Mouse (Mus musculus) ES-E14 (cell line): ENCODE measurements around the gene Gfpt1. TPM values are rescaled to one million over a fixed set of nuclear protein-coding genes. Genes with fewer than 3 reads are reported as not detected.
"Not testable (repeated sequence)": the region's sequence is repeated elsewhere in the genome, so short reads cannot be mapped to it uniquely, and the experiment has no call there.

Experiments
- DNase-seq: peaks from one replicate; pipeline ENCODE4 v3.0.0-alpha.2; 2013; ENCODE audit warnings: low read depth, low spot score
- H3K27ac ChIP-seq: 2 replicates; pipeline ENCODE4 v1.5.1; 2012; ENCODE audit warnings: low read depth, mild to moderate bottlenecking, low read length, moderate library complexity, mixed read lengths; ENCODE audit not compliant: poor library complexity, insufficient read depth, severe bottlenecking
- H3K36me3 ChIP-seq: 2 replicates; pipeline ENCODE4 v1.6.1; 2012; ENCODE audit warnings: mild to moderate bottlenecking, low read length, moderate library complexity, mixed read lengths; ENCODE audit not compliant: control insufficient read depth, poor library complexity, insufficient read depth, severe bottlenecking
- H3K4me1 ChIP-seq, 2 experiments: fragments of 150-350 bp in 1 of 2; sonication (generic) in 1 of 2; 2 replicates each; pipeline ENCODE4 v1.6.1; 2012; ENCODE audit warnings: low read length in 2 of 2, mild to moderate bottlenecking in 1 of 2, mixed read lengths in 1 of 2; ENCODE audit not compliant: control insufficient read depth in 2 of 2, insufficient read depth in 2 of 2, poor library complexity in 1 of 2
- H3K4me3 ChIP-seq, 2 experiments: fragments of 150-350 bp in 1 of 2; sonication (generic) in 1 of 2; 2 replicates each; pipeline ENCODE4 v1.5.1; 2012; ENCODE audit warnings: low read length in 2 of 2, low read depth in 1 of 2, mild to moderate bottlenecking in 1 of 2, mixed read lengths in 1 of 2; ENCODE audit not compliant: insufficient read depth in 1 of 2, poor library complexity in 1 of 2, severe bottlenecking in 1 of 2
- H3K9ac ChIP-seq: 2 replicates; pipeline ENCODE4 v1.6.1; 2012; ENCODE audit warnings: low read depth, mild to moderate bottlenecking, low read length, mixed read lengths; ENCODE audit not compliant: poor library complexity, insufficient read depth, severe bottlenecking
- H3K9me3 ChIP-seq: fragments of 150-350 bp; sonication (generic); 2 replicates; pipeline ENCODE4 v1.6.1; 2012; ENCODE audit warnings: low read depth, mild to moderate bottlenecking, low read length; ENCODE audit not compliant: control insufficient read depth, insufficient read depth
- CHD2 ChIP-seq: IDR thresholded peaks from 2 replicates; pipeline ENCODE4 v1.6.1; 2014; ENCODE audit warnings: mild to moderate bottlenecking, low read depth, low read length, inconsistent platforms
- HCFC1 ChIP-seq: IDR thresholded peaks from 2 replicates; pipeline ENCODE4 v1.6.1; 2012; ENCODE audit warnings: low read length, inconsistent platforms, borderline replicate concordance; ENCODE audit not compliant: insufficient read depth
- MAFK ChIP-seq: IDR thresholded peaks from 2 replicates; pipeline ENCODE4 v1.6.1; 2014; ENCODE audit warnings: mild to moderate bottlenecking, low read depth, low read length, inconsistent platforms; ENCODE audit not compliant: insufficient read depth
- ZC3H11A ChIP-seq: IDR thresholded peaks from 2 replicates; pipeline ENCODE4 v1.6.1; 2012; ENCODE audit warnings: low read depth, mild to moderate bottlenecking, inconsistent platforms, low read length, borderline replicate concordance
- ZNF384 ChIP-seq: IDR thresholded peaks from 2 replicates; pipeline ENCODE4 v1.6.1; 2012; ENCODE audit warnings: low read depth, low read length, inconsistent platforms
- in situ Hi-C, 2 experiments: fragments of 600-800 bp; cut with MboI; formaldehyde crosslinking; loops; one replicate each; pipeline ENCODE4 v1.15.1; 2025; ENCODE audit warnings: low sequenced_read_pairs in 2 of 2, inconsistent platforms in 1 of 2; ENCODE audit not compliant: unreplicated experiment in 2 of 2
- total RNA-seq: library from RNA; depleted of rRNA; stranded (reverse); fragments of 300-350 nt; gene quantifications from 2 replicates; pipeline ENCODE4 v1.2.3, GENCODE M21; 2012

The Gfpt1 gene
- total RNA-seq, 1 experiment, result 16.6 TPM

GRCm38 (mm10) chr6:87090877-87091276 lies 48.2 kb downstream of the Gfpt1 start:
- TF ChIP-seq CHD2, result no peak
- no peak for TF ChIP-seq MAFK
- TF ChIP-seq ZC3H11A, result no peak
- TF ChIP-seq HCFC1, result no peak
- TF ChIP-seq ZNF384, result no peak
- in situ Hi-C loops, result no loop called here
- peaks cover 7% of the 10 kb centered on the region for H3K36me3 ChIP-seq
- no peak overlapping the region for H3K4me3 ChIP-seq
- no peak for DNase-seq
- no peak overlapping the region for H3K9ac ChIP-seq
- H3K9me3 ChIP-seq, result no peaks in the 10 kb centered on the region
- no peak overlapping the region for H3K27ac ChIP-seq
- H3K4me1 ChIP-seq, result no peaks in the 10 kb centered on the region

GRCm38 (mm10) chr6:87092476-87092875 lies 49.8 kb downstream of the Gfpt1 start:
- TF ChIP-seq CHD2 (no peak), MAFK (no peak), ZNF384 (no peak), HCFC1 (no peak), ZC3H11A (no peak)
- H3K4me1 ChIP-seq, result no peaks in the 10 kb centered on the region
- in situ Hi-C loops, result no loop called here

GRCm38 (mm10) chr6:87093631-87094030 lies 51.0 kb downstream of the Gfpt1 start:
- H3K9me3 ChIP-seq, in situ Hi-C loops, H3K9ac ChIP-seq, H3K4me3 ChIP-seq, DNase-seq, H3K4me1 ChIP-seq, H3K27ac ChIP-seq, H3K36me3 ChIP-seq: not testable (repeated sequence)

More at GRCm38 (mm10) chr6:87092476-87092875, 49.8 kb downstream of the Gfpt1 start:
- no peak for DNase-seq
- Histone ChIP-seq H3K36me3 (peaks cover 5% of the 10 kb centered on the region), H3K9ac (no peak overlapping the region), H3K4me3 (no peak overlapping the region), H3K27ac (no peak overlapping the region), H3K9me3 (no peaks in the 10 kb centered on the region)

GRCm38 (mm10) chr6:87099261-87099660 lies 56.6 kb downstream of the Gfpt1 start:
- no peak overlapping the region for H3K27ac ChIP-seq
- in situ Hi-C loops, result no loop called here
- H3K4me3 ChIP-seq, result no peak overlapping the region
- H3K9me3 ChIP-seq, result no peaks in the 10 kb centered on the region
- DNase-seq, result no peak
- peaks cover 0 to 3% of the 10 kb centered on the region in 2 experiments; a peak in 1 of 4 replicates for H3K4me1 ChIP-seq
- H3K9ac ChIP-seq, result no peak overlapping the region
- H3K36me3 ChIP-seq, result no peaks in the 10 kb centered on the region
- TF ChIP-seq ZC3H11A, result no peak
- TF ChIP-seq HCFC1, result no peak
- no peak for TF ChIP-seq ZNF384
- TF ChIP-seq MAFK, result no peak
- TF ChIP-seq CHD2, result no peak

- DNase-seq, result no peak
- H3K4me1 ChIP-seq, result peaks cover 0 to 3% of the 10 kb centered on the region in 2 experiments; a peak in 1 of 4 replicates
- in situ Hi-C loops, result loop anchor here (25.0 kb wide), 1 partner anchor 213 kb away; no protein-coding TSS in a partner anchor
- H3K4me3 ChIP-seq, result no peak overlapping the region
- H3K36me3 ChIP-seq, result no peaks in the 10 kb centered on the region
- no peak overlapping the region for H3K27ac ChIP-seq
- no peak overlapping the region for H3K9ac ChIP-seq
- TF ChIP-seq MAFK (no peak), ZNF384 (no peak), HCFC1 (no peak), ZC3H11A (no peak), CHD2 (no peak)
- H3K9me3 ChIP-seq, result no peaks in the 10 kb centered on the region
These were observed 57.1 kb downstream of the Gfpt1 start for GRCm38 (mm10) chr6:87099671-87100296.
